Mouse (Mus musculus): Measurements from ENCODE around the gene Med9.

Gene Med9

GRCm38 (mm10) chr11:60001231-60001980, 53.4 kb downstream of the Med9 start:
- DNase-seq (ENCODE audit: low read depth), result no peak

GRCm38 (mm10) chr11:60003811-60004210, 55.8 kb downstream of the Med9 start:
- no peak for DNase-seq (ENCODE audit: low read depth)

- no peak for DNase-seq (ENCODE audit: low read depth)
These were observed 56.7 kb downstream of the Med9 start for GRCm38 (mm10) chr11:60004716-60005115.

- no peak for DNase-seq (ENCODE audit: low read depth)
These were observed 57.9 kb downstream of the Med9 start for GRCm38 (mm10) chr11:60005866-60006265.

- no peak for DNase-seq (ENCODE audit: low read depth)
These were observed 61.4 kb downstream of the Med9 start for GRCm38 (mm10) chr11:60009451-60009850.

- no peak for DNase-seq (ENCODE audit: low read depth)
These were observed 63.5 kb downstream of the Med9 start for GRCm38 (mm10) chr11:60011516-60011915.
